Mouse (Mus musculus) lung, adult 2 months (tissue): ENCODE results near the gene Wbp4.

Source experiments
- CTCF ChIP-seq: fragments of 200-500 bp; IDR thresholded peaks from 2 replicates; pipeline ENCODE4 v1.5.1; 2011; ENCODE audit warnings: mild to moderate bottlenecking, low read length, control low read depth; ENCODE audit not compliant: insufficient read depth
- POLR2A ChIP-seq: fragments of 200-500 bp; IDR thresholded peaks from 2 replicates; pipeline ENCODE4 v1.6.1; 2011; ENCODE audit warnings: low read depth, mild to moderate bottlenecking, control low read depth, low read length, borderline replicate concordance; ENCODE audit errors: extremely low read depth

DNA sequence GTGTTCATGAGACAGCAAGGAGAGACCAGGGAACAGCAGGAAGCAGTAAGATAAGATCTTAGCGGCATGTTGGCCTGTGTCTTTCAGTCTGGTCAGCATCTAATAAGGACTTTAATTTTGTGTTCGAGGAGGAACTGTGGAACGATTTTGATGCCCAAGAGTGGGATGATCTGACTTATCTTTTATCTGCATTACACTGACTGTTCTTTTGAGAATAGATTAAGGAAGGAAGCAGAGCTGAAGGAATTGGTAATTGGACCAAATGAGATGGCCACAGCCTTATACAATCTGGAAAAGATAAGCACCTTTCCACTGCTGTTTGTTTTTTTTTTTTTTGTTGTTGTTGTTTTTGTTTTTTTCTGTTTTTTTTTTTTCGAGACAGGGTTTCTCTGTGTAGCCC lies 19.4 kb upstream of the Wbp4 start:
- TF ChIP-seq POLR2A = no peak
- TF ChIP-seq CTCF = no peak
